Comparison of ENCODE assay signal across 51 mouse cellular contexts in the genomic region with DNA sequence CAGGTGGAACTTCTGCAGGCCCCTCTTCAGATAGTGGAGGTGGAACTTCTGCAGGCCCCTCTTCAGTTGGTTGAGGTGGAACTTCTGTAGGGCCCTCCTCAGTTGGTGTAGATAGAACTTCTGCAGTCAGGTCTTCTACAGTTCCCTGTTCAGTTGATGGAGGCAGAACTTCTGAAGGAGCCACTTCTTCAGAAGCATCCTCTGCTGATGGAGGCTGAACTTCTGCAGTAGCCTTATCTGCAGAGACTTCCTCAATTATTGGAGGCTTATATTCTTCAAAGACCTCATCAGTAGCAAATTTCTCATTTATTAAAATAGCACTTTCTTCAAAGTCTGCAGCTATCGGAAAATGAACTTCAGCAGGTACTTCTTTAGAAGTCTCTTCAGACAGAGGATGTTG. TPM values are rescaled to one million over a fixed set of nuclear protein-coding genes. Genes with fewer than 3 reads are reported as not detected.
"Had no signal": no experiment of that assay in that cellular context is flagged by ENCODE, and none has a peak within 500 bp of the region (broad histone marks: within the 10 kb centered on the region; RNA-seq: fewer than 3 reads in every experiment).

No protein-coding gene starts in this region.

- H3K9ac ChIP-seq: heart, embryonic 12.5 days; heart, embryonic 13.5 days; heart, embryonic 15.5 days; hindbrain, embryonic 12.5 days; hindbrain, embryonic 13.5 days; hindbrain, embryonic 14.5 days; hindbrain, embryonic 15.5 days; intestine, embryonic 15.5 days; kidney, embryonic 15.5 days had no signal

- H3K4me1 ChIP-seq: heart, embryonic 10.5 days; heart, embryonic 12.5 days; heart, embryonic 13.5 days; heart, embryonic 15.5 days; hindbrain, embryonic 10.5 days; hindbrain, embryonic 12.5 days; hindbrain, embryonic 13.5 days; hindbrain, embryonic 15.5 days; intestine, embryonic 15.5 days; kidney, embryonic 15.5 days had no signal

- H3K4me3 ChIP-seq: heart, embryonic 10.5 days; heart, embryonic 12.5 days; heart, embryonic 13.5 days; heart, embryonic 15.5 days; hindbrain, embryonic 10.5 days; hindbrain, embryonic 12.5 days; hindbrain, embryonic 13.5 days; hindbrain, embryonic 15.5 days; intestine, embryonic 15.5 days; kidney, embryonic 15.5 days; layer of hippocampus, adult 2 months had no signal

- H3K9me3 ChIP-seq: heart, embryonic 10.5 days; heart, embryonic 13.5 days; heart, embryonic 15.5 days; hindbrain, embryonic 10.5 days; hindbrain, embryonic 12.5 days; hindbrain, embryonic 13.5 days; hindbrain, embryonic 15.5 days; intestine, embryonic 15.5 days; kidney, embryonic 15.5 days had no signal

- H3K36me3 ChIP-seq: heart, embryonic 10.5 days; heart, embryonic 12.5 days; heart, embryonic 13.5 days; heart, embryonic 15.5 days; hindbrain, embryonic 10.5 days; hindbrain, embryonic 12.5 days; hindbrain, embryonic 13.5 days; hindbrain, embryonic 15.5 days; intestine, embryonic 15.5 days; kidney, embryonic 15.5 days had no signal

- DNase-seq: heart, postnatal 10 days; heart, postnatal 14 days; heart, postnatal 36 days; heart, postnatal 4 days; kidney, adult 11 months; kidney, adult 18-20 months; kidney, adult 2 months; kidney, adult 8-10 months; kidney, adult 9 months; kidney, postnatal 10 days; kidney, postnatal 14 days; kidney, postnatal 25 days; kidney, postnatal 36 days; kidney, postnatal 4 days; layer of hippocampus, adult 9-11 months; layer of hippocampus, postnatal 36 days had no signal

- H3K27me3 ChIP-seq: heart, embryonic 12.5 days; heart, embryonic 13.5 days; heart, embryonic 15.5 days; hindbrain, embryonic 12.5 days; hindbrain, embryonic 13.5 days; hindbrain, embryonic 15.5 days; intestine, embryonic 15.5 days; kidney, embryonic 15.5 days had no signal

- H3K27ac ChIP-seq: heart, embryonic 10.5 days; heart, embryonic 13.5 days; heart, embryonic 15.5 days; hindbrain, embryonic 10.5 days; hindbrain, embryonic 12.5 days; hindbrain, embryonic 13.5 days; hindbrain, embryonic 14.5 days; hindbrain, embryonic 15.5 days; hindbrain, postnatal 0 days; intestine, embryonic 15.5 days; kidney, embryonic 15.5 days; kidney, postnatal 0 days; layer of hippocampus, adult 2 months had no signal

RNA-seq across cellular contexts. Expression of gene Fscb, which starts 1.4 kb away (rescaled TPM):
- total RNA-seq: heart, postnatal 10 days; heart, postnatal 14 days; heart, postnatal 25 days; heart, postnatal 36 days; heart, postnatal 4 days; hematopoietic stem cell, adult 5-6 weeks; hindbrain, postnatal 0 days; layer of hippocampus, adult 18-20 months; layer of hippocampus, adult 2 months; layer of hippocampus, adult 8-10 months; layer of hippocampus, postnatal 10 days; layer of hippocampus, postnatal 14 days; layer of hippocampus, postnatal 25 days; layer of hippocampus, postnatal 36 days; left cerebral cortex, adult 18-20 months had no signal
- polyA plus RNA-seq: heart, embryonic 10.5 days; heart, embryonic 11.5 days; heart, embryonic 12.5 days; heart, embryonic 13.5 days; heart, embryonic 14.5 days; heart, embryonic 15.5 days; heart, embryonic 16.5 days; heart, postnatal 0 days; hindbrain, embryonic 10.5 days; hindbrain, embryonic 11.5 days; hindbrain, embryonic 12.5 days; hindbrain, embryonic 13.5 days; hindbrain, embryonic 14.5 days; hindbrain, embryonic 15.5 days; hindbrain, embryonic 16.5 days; hindbrain, postnatal 0 days; inflammation-experienced regulatory T-cells, adult 6 months; intestine, embryonic 14.5 days; intestine, embryonic 15.5 days; intestine, embryonic 16.5 days; intestine, postnatal 0 days; kidney, adult 2 months; kidney, embryonic 14.5 days; kidney, embryonic 15.5 days; kidney, embryonic 16.5 days; kidney, postnatal 0 days; large intestine, adult 2 months had no signal
